Mouse (Mus musculus) right cerebral cortex, postnatal 14 days (tissue): ENCODE measurements around the gene Zhx3.
A peak's percentile ranks its signal among the peaks of the same experiment; 100 is the strongest.

Source experiments
- DNase-seq: peaks from one replicate; pipeline ENCODE4 v3.0.0; 2022

Gene Zhx3

DNA sequence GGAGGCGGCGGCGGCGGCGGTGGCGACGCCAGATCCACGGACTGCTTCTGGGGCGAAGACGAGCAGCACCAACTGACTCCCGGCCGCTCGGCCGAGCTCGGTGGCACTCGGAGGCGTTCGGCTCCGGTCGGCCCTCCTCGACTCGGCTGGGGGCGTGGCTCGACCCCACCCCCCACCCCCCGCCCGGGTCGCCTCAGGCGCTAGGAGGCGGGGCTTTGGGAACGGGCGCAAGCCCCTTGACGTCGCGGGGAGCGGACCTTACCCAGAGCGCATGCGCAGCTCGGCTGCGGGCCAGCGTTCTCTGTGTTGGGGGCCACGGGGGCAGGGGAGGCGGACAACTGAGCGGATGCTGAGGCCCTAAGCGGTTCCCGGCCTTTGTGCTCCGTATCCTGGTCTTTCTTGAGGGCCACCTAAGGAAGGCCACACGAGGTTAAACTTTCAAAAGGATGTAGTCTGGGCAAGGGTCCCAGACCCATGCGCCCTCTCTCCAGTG, at the start of gene Zhx3:
Gene Zhx3 (minus strand): TSS at position 109 of the 493 bp plus-strand sequence.
- peak; percentile 90 for DNase-seq

GRCm38 (mm10) chr2:160921285-160921684, 48.5 kb upstream of the Zhx3 start:
- DNase-seq, result no peak

GRCm38 (mm10) chr2:160918930-160919215, 46.1 kb upstream of the Zhx3 start:
- DNase-seq, result no peak

GRCm38 (mm10) chr2:160918154-160918929, 45.5 kb upstream of the Zhx3 start:
- DNase-seq, result no peak

DNA sequence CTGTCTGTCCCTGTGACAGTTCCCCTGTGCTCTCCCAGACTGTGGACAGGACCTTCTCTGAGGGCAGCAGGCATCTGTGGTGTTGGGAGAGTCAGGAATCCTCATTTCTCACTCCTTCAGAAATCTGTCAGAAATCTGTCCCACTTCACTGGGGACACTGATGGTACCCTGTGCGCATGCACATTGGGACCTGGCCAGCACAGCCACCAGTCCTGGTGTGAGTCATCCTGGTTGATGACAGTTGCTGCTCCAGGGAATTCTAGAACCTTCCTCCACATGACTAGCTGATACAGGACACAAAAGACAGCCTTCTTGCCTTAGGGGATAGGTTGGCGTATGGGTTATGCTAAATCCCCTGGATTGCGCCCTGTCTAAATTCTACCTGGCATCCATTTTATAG, 44.5 kb upstream of the Zhx3 start:
- no peak for DNase-seq

- DNase-seq, result no peak
Measured at GRCm38 (mm10) chr2:160916714-160917113, 43.9 kb upstream of the Zhx3 start.

DNA sequence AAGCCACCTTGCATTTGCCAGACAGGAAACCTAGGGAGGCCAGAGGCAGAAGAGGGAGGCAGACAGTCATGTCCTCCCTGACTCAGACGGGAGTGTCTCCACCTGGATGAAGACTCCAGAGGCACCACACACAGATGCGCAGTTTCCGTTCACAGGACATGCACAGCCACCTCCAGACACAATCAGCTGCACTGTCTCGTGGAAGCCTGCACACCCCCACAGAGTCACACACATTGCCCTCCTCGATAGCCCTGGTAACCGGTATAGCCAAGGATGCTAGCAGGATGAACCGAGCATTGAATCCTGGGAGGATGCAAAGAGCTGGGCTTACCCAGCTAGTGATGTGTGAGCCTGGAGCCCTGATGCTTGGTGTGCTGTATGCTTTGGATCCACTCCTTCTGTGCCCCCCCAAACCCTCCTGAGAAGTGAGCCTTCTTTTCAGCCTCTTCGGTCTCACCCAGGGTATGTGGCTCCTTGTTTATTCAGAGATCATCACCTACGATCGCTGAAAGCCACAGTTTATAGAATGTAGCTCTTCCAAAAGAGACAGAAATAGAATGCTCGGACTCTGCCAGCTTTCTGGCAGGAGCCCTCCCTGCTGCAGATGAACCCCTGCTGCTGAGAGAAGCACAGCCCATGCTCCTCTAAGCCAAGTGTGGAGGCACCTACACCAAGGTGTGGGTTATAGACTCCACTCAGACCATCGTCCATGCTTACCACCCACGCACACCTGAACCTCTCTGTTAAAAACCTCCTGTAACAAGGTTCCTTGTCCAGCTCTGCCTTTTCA, 43.2 kb upstream of the Zhx3 start:
- DNase-seq, result no peak

DNA sequence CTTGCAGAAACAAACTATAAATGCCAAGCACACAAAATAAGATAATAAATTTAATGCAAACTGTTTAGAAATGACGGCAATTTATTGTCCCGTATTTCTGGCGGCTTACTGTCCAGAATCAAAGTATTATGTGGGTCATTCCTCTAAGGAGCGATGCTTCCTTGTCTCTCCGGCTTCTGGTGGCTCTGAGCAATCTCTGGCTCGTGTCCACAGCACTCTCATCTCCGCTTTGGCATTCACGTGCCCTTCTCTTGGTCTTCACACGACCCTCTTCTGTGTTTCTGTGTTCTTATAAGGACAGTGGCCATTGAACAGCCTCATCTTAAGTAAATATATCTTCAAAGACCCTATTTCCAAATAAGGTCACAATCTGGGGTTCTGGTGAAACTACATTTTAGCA, 41.9 kb upstream of the Zhx3 start:
- DNase-seq, result no peak

DNA sequence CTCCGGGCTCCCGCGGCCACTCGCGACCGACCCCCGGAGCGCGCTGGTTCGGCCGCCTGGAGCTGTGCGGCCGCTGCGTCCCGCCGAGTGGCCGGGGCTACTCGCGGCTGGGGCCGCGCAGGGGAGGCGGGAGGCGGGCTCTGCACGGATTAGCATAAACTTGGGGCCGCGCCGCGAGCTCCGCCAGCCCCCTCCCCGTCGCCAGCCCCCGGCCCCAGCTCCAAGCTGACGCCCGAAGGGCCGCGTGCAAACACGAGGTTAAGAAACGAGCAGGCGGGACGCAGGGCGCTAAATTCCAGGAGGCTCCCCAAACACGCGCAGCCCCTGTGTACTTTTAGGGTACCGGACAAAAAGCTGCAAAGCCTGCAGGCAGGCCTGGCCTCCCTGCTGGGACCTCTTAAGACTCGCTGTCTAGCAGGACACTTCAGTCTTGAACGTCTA, 39.5 kb upstream of the Zhx3 start, which contains the start of gene Emilin3:
Gene Emilin3 (minus strand): TSS at position 98 of the 441 bp plus-strand sequence.
- DNase-seq, result no peak

DNA sequence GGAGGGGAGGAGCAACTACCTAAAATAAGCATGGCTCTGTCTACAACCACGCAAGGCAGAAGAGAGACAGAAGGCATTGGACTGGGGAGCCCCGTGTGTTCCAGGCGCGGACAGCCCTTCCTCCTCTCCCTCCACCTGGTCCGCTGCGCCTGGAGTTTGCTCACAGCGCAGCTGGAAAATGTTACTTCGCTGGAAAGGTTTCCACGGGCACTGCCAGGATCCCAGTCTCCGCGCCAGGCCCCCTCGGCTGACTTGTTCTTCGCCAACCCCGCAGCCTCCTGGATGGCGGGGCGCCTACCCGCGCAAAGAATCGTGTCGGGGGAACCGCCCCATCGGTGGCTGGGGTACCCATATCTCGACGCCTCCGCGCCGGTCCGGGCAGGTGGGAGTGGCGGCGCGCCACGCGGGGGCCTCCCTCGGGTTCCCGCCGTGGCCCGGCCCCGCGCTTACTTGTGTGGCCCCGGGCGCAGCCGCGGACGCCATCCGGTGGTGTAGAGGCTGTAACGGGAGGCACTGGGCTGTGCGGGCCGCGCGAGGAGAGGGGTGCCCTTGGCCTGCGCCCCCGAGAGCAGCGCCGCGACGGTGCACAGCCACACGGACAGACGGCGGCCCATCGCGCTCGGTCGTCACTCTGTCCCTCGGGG, 38.9 kb upstream of the Zhx3 start:
- DNase-seq, result no peak

GRCm38 (mm10) chr2:160910633-160911032, 37.8 kb upstream of the Zhx3 start:
- DNase-seq, result no peak

GRCm38 (mm10) chr2:160908607-160909006, 35.8 kb upstream of the Zhx3 start:
- DNase-seq, result no peak

DNA sequence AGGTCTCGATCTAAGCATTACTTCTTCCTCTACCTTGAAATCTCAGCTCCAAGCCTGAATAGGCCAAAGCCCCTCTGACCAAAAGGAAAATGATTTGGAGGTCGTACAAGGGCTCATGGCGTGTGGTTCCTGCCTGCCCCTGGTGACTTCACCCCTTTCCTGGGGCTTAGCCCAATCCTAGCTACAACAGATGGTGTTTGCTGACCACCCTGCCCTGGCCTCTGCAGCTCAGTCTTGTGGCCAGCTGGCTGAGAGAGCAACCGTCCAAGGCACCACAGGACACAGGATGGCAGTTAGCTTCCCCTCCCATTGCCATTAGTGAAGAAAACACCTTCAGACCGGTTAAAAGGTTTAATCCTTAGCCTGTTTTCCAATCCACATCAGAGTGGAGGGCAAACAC, 33.3 kb upstream of the Zhx3 start:
- no peak for DNase-seq

GRCm38 (mm10) chr2:160905301-160905700, 32.5 kb upstream of the Zhx3 start:
- DNase-seq, result no peak

- DNase-seq, result no peak
Measured at GRCm38 (mm10) chr2:160901656-160902412, 29.0 kb upstream of the Zhx3 start.

DNA sequence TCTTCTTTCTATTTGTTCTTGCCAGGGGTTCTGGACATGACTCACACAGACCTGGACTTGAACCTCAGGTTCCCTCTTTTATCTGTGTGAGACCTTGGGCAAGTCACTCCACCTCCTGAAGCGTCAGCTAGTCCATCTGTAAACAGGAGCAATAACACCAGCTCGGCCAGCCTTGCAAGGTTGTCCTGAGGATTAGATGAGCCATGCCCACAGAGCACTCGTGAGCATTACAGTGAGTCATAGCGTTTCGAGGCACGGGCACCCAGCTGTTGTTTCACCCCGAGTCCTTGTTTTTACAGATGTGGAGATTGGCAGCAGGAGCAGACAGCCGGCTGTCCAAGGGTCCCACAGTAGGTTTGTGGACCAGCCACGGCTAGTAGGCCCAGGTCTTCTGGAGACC, 18.9 kb upstream of the Zhx3 start:
- DNase-seq, result no peak

GRCm38 (mm10) chr2:160891045-160891444, 18.2 kb upstream of the Zhx3 start:
- no peak for DNase-seq

DNA sequence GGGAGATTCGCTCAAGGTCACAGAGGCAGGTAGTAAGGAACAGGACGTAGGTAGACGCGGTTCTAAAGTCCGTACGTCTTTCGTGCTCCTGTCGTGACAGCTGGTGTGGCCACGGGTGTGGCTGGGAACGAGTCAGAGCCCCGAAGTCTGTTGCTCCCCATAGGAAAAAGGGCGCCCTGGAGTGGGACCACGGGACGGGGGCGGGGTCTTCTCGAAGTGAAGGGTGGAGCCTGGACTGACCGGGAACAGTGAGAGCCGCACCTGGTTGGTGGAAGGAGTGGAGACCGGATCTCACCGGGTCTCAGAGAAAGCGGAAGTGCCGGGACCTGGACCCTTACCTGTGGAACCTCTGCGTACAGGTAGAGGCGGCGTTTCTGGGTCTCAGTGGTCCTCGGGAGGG, 15.1 kb upstream of the Zhx3 start:
- DNase-seq, result no peak

DNA sequence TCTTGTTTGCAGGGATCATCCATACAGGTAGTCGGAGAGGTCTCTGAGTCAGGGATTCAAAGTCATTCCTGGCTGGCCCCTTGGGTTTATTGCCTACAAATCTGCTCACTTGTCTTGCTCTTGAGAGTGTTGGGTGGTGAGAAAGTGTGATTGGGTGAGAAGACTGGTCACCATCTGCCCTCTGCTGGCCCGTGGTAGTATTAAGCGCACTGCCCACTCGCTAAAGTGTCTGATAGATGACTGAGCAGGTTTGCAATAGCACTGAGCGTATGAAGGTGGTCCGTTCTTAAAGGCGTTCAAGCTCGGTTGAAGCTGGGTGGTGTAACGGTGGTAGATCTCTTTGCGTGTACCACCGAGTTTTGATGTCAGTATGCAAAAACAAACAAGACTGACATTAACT, 14.5 kb upstream of the Zhx3 start:
- peak; percentile 81 for DNase-seq

- DNase-seq, result no peak
Measured at GRCm38 (mm10) chr2:160886221-160886620, 13.4 kb upstream of the Zhx3 start.

GRCm38 (mm10) chr2:160884830-160885229, 12.0 kb upstream of the Zhx3 start:
- DNase-seq, result peak; percentile 45

DNA sequence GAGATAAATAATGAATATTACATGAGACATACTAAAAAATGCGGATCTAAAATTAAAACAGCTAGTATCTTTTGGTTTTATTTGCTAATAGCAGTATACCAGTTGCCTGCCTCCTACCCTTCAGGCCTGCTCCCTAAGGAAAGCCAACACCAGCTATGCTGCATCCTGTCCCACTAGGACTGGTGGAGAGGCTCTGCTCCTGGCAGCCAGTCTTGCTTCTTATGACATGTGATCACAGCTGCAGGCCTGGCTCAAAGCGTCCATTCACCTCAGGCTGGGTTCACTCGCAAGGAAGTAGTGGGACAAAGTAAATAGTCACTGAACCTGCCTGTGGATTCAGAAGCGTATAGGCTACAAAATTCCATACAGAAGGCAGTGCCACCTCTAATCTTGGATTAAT, 11.1 kb upstream of the Zhx3 start:
- DNase-seq, result no peak

GRCm38 (mm10) chr2:160882436-160882835, 9.6 kb upstream of the Zhx3 start:
- no peak for DNase-seq
